Mouse (Mus musculus) bone marrow, adult 2 months (tissue): ENCODE results near the gene Numa1. TPM values are rescaled to one million over a fixed set of nuclear protein-coding genes. Genes with fewer than 3 reads are reported as not detected.
"Not testable (repeated sequence)": the region's sequence is repeated elsewhere in the genome, so short reads cannot be mapped to it uniquely, and the experiment has no call there.

ENCODE experiments used
- H3K27ac ChIP-seq: fragments of 200-500 bp; 2 replicates; pipeline ENCODE4 v1.5.1; 2012; ENCODE audit warnings: low read depth, mild to moderate bottlenecking, control low read depth, inconsistent platforms, low read length; ENCODE audit not compliant: control insufficient read depth, poor library complexity, insufficient read depth
- H3K4me1 ChIP-seq: fragments of 200-500 bp; 2 replicates; pipeline ENCODE4 v1.6.1; 2011; ENCODE audit warnings: low read length; ENCODE audit not compliant: control insufficient read depth, insufficient read depth
- H3K4me3 ChIP-seq: fragments of 200-500 bp; replicated peaks from 2 replicates; pipeline ENCODE3; 2011; ENCODE audit warnings: mild to moderate bottlenecking, low read depth, low read length, control low read depth; ENCODE audit not compliant: control insufficient read depth
- CTCF ChIP-seq: fragments of 200-500 bp; IDR thresholded peaks from 2 replicates; pipeline ENCODE4 v1.5.1; 2011; ENCODE audit warnings: low read length, control low read depth; ENCODE audit not compliant: control insufficient read depth, insufficient read depth
- POLR2A ChIP-seq: fragments of 200-500 bp; IDR thresholded peaks from 2 replicates; pipeline ENCODE4 v1.6.1; 2011; ENCODE audit warnings: low read depth, mild to moderate bottlenecking, control low read depth, low read length, borderline replicate concordance; ENCODE audit not compliant: control insufficient read depth
- WGBS: fragments of 180-500 bp; shearing (Covaris S2); methylation state at CpG from one replicate; pipeline ENCODE4 v1.1.7; 2018; 5-methylcytosine and 5-hydroxymethylcytosine counted together
- polyA plus RNA-seq: library from polyadenylated mRNA; stranded (reverse); fragments of >200 nt; gene quantifications from 2 replicates; pipeline ENCODE4 v1.2.4, GENCODE M21; 2011; ENCODE audit warnings: low replicate concordance; ENCODE audit not compliant: missing spikeins, insufficient read depth, insufficient read length

Gene Numa1
- polyA plus RNA-seq, 1 experiment = 130 TPM

GRCm38 (mm10) chr7:102023821-102024220 lies 89.9 kb downstream of the Numa1 start:
- TF ChIP-seq POLR2A (no peak), CTCF (no peak)
- H3K4me3 ChIP-seq = no peak overlapping the region
- 89% methylated on average over 9 of the region's 9 CpGs for WGBS
- H3K4me1 ChIP-seq = no peaks in the 10 kb centered on the region; the same call in 1 of the 2 replicates
- H3K27ac ChIP-seq = no peak overlapping the region

- TF ChIP-seq POLR2A (no peak), CTCF (no peak)
- H3K27ac ChIP-seq = no peak overlapping the region
- no peak overlapping the region for H3K4me3 ChIP-seq
- H3K4me1 ChIP-seq = no peaks in the 10 kb centered on the region; the same call in 1 of the 2 replicates
- WGBS = 67% methylated on average over 2 of the region's 2 CpGs
These were observed 91.5 kb downstream of the Numa1 start for GRCm38 (mm10) chr7:102025187-102026119.

GRCm38 (mm10) chr7:102034904-102035303 lies 101.0 kb downstream of the Numa1 start:
- TF ChIP-seq CTCF (no peak), POLR2A (no peak)
- H3K4me1 ChIP-seq = no peaks in the 10 kb centered on the region
- 94% methylated on average over 1 of the region's 1 CpGs for WGBS
- H3K4me3 ChIP-seq = no peak overlapping the region
- no peak overlapping the region for H3K27ac ChIP-seq

GRCm38 (mm10) chr7:102035534-102035933 lies 101.6 kb downstream of the Numa1 start:
- Histone ChIP-seq H3K27ac (no peak overlapping the region), H3K4me1 (no peaks in the 10 kb centered on the region), H3K4me3 (no peak overlapping the region)
- 88% methylated on average over 2 of the region's 2 CpGs for WGBS
- TF ChIP-seq POLR2A = no peak
- TF ChIP-seq CTCF = no peak

- H3K4me3 ChIP-seq = no peak overlapping the region
- H3K27ac ChIP-seq = no peak overlapping the region
- no peak for TF ChIP-seq CTCF
- no peaks in the 10 kb centered on the region for H3K4me1 ChIP-seq
- 83% methylated on average over 3 of the region's 3 CpGs for WGBS
These were observed 103.4 kb downstream of the Numa1 start for GRCm38 (mm10) chr7:102037318-102037717.

GRCm38 (mm10) chr7:102042314-102042713 lies 108.4 kb downstream of the Numa1 start:
- WGBS = 41% methylated on average over 2 of the region's 2 CpGs
- Histone ChIP-seq H3K27ac (no peak overlapping the region), H3K4me3 (no peak overlapping the region), H3K4me1 (no peaks in the 10 kb centered on the region)
- no peak for TF ChIP-seq CTCF
- TF ChIP-seq POLR2A = no peak

- H3K27ac ChIP-seq, H3K4me1 ChIP-seq, H3K4me3 ChIP-seq: not testable (repeated sequence)
These were observed 114.6 kb downstream of the Numa1 start for GRCm38 (mm10) chr7:102048524-102048923.

- TF ChIP-seq CTCF = no peak
- no peak for TF ChIP-seq POLR2A
- Histone ChIP-seq H3K27ac (no peak overlapping the region), H3K4me3 (no peak overlapping the region), H3K4me1 (no peaks in the 10 kb centered on the region; the same call in 1 of the 2 replicates)
- WGBS = 65% methylated on average over 3 of the region's 3 CpGs
These were observed 127.4 kb downstream of the Numa1 start for GRCm38 (mm10) chr7:102061353-102061752.
